Mouse (Mus musculus) lung, postnatal 0 days (tissue): ENCODE results near the gene Srcap. TPM values are rescaled to one million over a fixed set of nuclear protein-coding genes. Genes with fewer than 3 reads are reported as not detected.

Experiments
- ATAC-seq: fragments of 200-750 bp; cut with Nextera tagmentation; 2 replicates; pipeline ENCODE4 v1.8.0; 2017; ENCODE audit warnings: moderate library complexity
- DNase-seq: peaks from one replicate; pipeline ENCODE4 v3.0.0-alpha.2; 2016; ENCODE audit warnings: low spot score
- H3K27ac ChIP-seq: fragments of 300-500 bp; sonication (generic); 2 replicates; pipeline ENCODE4 v1.5.1; 2014; ENCODE audit warnings: antibody characterized with exemption, mild to moderate bottlenecking, low read length, mixed read lengths
- H3K27me3 ChIP-seq: fragments of 300-500 bp; sonication (generic); replicated peaks from 2 replicates; pipeline ENCODE4 v1.6.1; 2014; ENCODE audit warnings: low read length, mixed read lengths; ENCODE audit not compliant: insufficient read depth
- H3K36me3 ChIP-seq: fragments of 300-500 bp; sonication (generic); 2 replicates; pipeline ENCODE4 v1.6.1; 2014; ENCODE audit warnings: low read length, mixed read lengths; ENCODE audit not compliant: insufficient read depth
- H3K4me1 ChIP-seq: fragments of 300-500 bp; sonication (generic); 2 replicates; pipeline ENCODE4 v1.6.1; 2014; ENCODE audit warnings: antibody characterized with exemption, low read depth, low read length, mixed read lengths; ENCODE audit not compliant: insufficient read depth
- H3K4me2 ChIP-seq: fragments of 300-500 bp; sonication (generic); replicated peaks from 2 replicates; pipeline ENCODE4 v1.6.1; 2014; ENCODE audit warnings: low read depth, mild to moderate bottlenecking, low read length, moderate library complexity, mixed read lengths
- H3K4me3 ChIP-seq: fragments of 300-500 bp; sonication (generic); 2 replicates; pipeline ENCODE4 v1.5.1; 2014; ENCODE audit warnings: low read depth, low read length
- H3K9ac ChIP-seq: fragments of 300-500 bp; sonication (generic); replicated peaks from 2 replicates; pipeline ENCODE4 v1.6.1; 2014; ENCODE audit warnings: low read depth, mild to moderate bottlenecking
- H3K9me3 ChIP-seq: fragments of 300-500 bp; sonication (generic); 2 replicates; pipeline ENCODE4 v1.6.1; 2016; ENCODE audit warnings: low read length, mixed read lengths
- CTCF ChIP-seq: IDR thresholded peaks from 2 replicates; pipeline ENCODE4 v1.5.1; 2016; ENCODE audit warnings: antibody characterized with exemption, mild to moderate bottlenecking
- EP300 ChIP-seq: IDR thresholded peaks from 2 replicates; pipeline ENCODE4 v1.6.1; 2016; ENCODE audit warnings: antibody characterized with exemption, mild to moderate bottlenecking, control low read depth
- WGBS: fragments of 180-500 bp; shearing (Covaris S2); extraction: QIAGEN DNeasy Blood & Tissue Kit; methylation state at CpG from one replicate; pipeline ENCODE4 v1.1.7; 2014; 5-methylcytosine and 5-hydroxymethylcytosine counted together
- polyA plus RNA-seq: library from polyadenylated mRNA; unstranded; fragments of >200 nt; fragmentation: Nextera tagmentation; extraction: Ambion mirVana; gene quantifications from 2 replicates; pipeline ENCODE4 v1.2.1, GENCODE M21; 2015

The Srcap gene
- polyA plus RNA-seq, 1 experiment from 2014 or later: 19.3 TPM

DNA sequence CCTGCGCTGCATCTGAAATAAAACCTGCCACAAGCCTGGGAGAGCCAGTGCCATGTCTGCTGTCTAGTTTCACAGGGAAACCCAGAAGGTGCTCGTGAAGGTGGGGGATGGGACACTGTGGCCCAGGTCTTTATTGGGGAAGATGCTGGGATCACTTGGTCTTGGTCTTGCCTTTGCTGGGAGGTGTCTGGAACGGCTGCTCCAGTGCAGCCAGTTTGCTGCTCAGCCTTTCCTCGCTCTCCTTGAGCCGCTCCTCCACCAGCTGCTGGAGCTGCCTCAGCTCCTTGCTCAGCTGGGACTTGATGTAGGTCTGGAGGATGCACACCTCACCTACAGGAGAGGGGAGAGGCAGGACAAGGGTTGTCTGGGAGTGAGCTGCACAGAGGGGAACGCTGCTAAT, 71.5 kb downstream of the Srcap start:
- 95% methylated on average over 6 of the region's 6 CpGs for WGBS
- Histone ChIP-seq H3K4me2 (no peak overlapping the region), H3K4me3 (no peak overlapping the region), H3K9me3 (no peaks in the 10 kb centered on the region), H3K36me3 (peaks cover 35% of the 10 kb centered on the region; the same call in 1 of the 2 replicates), H3K9ac (no peak overlapping the region), H3K27ac (no peak overlapping the region), H3K4me1 (peaks cover 7% of the 10 kb centered on the region; the same call in 1 of the 2 replicates), H3K27me3 (no peaks in the 10 kb centered on the region)
- TF ChIP-seq CTCF (no peak), EP300 (no peak)
- DNase-seq (no peak), ATAC-seq (no peak)

DNA sequence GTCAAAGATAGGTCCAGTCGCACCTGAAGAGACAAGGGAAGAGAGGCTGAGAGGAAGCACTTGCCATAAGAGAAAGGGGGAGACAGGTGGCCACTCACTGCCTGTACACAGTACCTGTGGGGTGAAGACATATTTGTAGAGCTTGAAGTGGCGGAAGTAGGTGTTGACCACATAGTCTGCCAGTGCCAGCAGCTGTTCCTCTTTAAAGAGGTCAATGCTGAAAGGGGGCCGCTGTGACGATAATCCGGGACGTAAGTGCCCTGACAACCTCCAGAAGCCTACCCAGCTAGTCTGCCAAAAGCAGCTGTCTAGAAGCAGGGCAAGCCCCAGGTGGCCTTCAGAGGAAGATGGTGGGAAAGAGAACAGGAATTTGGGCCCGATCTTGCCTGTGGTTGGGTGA, 73.2 kb downstream of the Srcap start:
- Histone ChIP-seq H3K4me2 (no peak overlapping the region), H3K36me3 (peaks cover 33% of the 10 kb centered on the region; the same call in 1 of the 2 replicates), H3K9ac (no peak overlapping the region), H3K4me3 (no peak overlapping the region), H3K27me3 (no peaks in the 10 kb centered on the region), H3K27ac (no peak overlapping the region; the same call in 1 of the 2 replicates), H3K9me3 (no peaks in the 10 kb centered on the region), H3K4me1 (peaks cover 14% of the 10 kb centered on the region; the same call in 1 of the 2 replicates)
- DNase-seq (peak; percentile 41), ATAC-seq (no peak)
- WGBS: 76% methylated on average over 7 of the region's 7 CpGs
- TF ChIP-seq EP300: no peak
- TF ChIP-seq CTCF: no peak

DNA sequence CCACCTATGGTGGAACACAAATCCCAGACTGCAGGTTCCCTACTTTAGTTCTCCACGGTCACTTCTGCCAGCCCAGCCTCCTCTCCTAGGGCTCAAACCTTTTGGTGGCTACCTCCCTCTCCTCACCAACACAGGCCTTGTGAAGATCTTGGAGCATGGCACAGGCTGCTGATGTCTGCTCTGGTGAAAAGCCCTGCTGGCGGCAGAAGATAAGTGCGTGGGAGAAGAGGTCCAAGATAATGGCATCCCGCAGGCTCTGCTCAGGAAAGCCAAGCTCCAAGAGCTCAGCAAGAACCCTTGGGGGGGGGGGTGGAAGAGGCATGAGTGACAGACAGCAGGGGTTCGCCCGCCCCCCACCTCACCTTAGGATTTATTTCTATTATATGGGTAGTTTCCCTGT, 74.4 kb downstream of the Srcap start:
- H3K27me3 ChIP-seq: no peaks in the 10 kb centered on the region
- no peak overlapping the region for H3K4me3 ChIP-seq
- ATAC-seq (no peak), DNase-seq (no peak)
- H3K9ac ChIP-seq: no peak overlapping the region
- 92% methylated on average over 6 of the region's 6 CpGs for WGBS
- no peaks in the 10 kb centered on the region for H3K9me3 ChIP-seq
- H3K4me1 ChIP-seq: peaks cover 14% of the 10 kb centered on the region; the same call in 1 of the 2 replicates
- H3K36me3 ChIP-seq: peaks cover 29% of the 10 kb centered on the region; the same call in 1 of the 2 replicates
- H3K27ac ChIP-seq: no peak overlapping the region
- no peak overlapping the region for H3K4me2 ChIP-seq
- no peak for TF ChIP-seq EP300
- TF ChIP-seq CTCF: no peak

DNA sequence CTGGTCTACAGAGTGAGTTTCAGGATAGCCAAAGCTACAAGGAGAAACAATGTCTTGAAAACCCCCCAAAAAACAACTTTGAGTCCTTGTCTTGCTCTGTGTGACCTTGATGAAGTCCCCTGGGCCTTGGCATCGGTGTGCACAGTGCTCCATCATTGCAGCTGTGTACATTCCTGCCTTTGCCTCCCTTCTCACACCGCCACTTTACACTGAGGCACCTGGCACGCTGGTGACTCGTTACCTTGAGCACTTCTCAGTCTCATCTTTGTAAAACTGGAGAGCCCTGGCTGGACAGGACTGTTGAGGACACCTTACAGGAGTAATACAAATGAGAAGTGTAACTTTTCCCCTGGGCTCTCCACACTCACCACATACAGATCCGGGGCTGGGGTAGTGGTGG, 75.4 kb downstream of the Srcap start:
- H3K4me1 ChIP-seq: peaks cover 14% of the 10 kb centered on the region; the same call in 1 of the 2 replicates
- peaks cover 28% of the 10 kb centered on the region for H3K36me3 ChIP-seq
- no peaks in the 10 kb centered on the region for H3K9me3 ChIP-seq
- no peak for TF ChIP-seq EP300
- TF ChIP-seq CTCF: no peak
- H3K4me2 ChIP-seq: peak overlapping the region; percentile 79
- no peak for DNase-seq
- ATAC-seq: no peak
- H3K9ac ChIP-seq: no peak overlapping the region
- peak overlapping the region; percentile 54; the same call in 1 of the 2 replicates for H3K27ac ChIP-seq
- H3K4me3 ChIP-seq: no peak overlapping the region
- H3K27me3 ChIP-seq: no peaks in the 10 kb centered on the region
- WGBS: 51% methylated on average over 5 of the region's 5 CpGs

GRCm38 (mm10) chr7:127588011-127588871, 76.5 kb downstream of the Srcap start, which contains the start of the genes Ccdc189 and Rnf40:
TSS of gene Ccdc189 (minus strand) at chr7:127588595.
TSS of gene Rnf40 (plus strand) at chr7:127588767.
- TF ChIP-seq EP300 (no peak), CTCF (no peak; the same call in 1 of the 2 replicates)
- DNase-seq (peak; percentile 100), ATAC-seq (peak; percentile 97)
- Histone ChIP-seq H3K4me2 (peak within 1 kb of the TSS; percentile 89), H3K36me3 (peaks cover 25% of the 10 kb centered on the region), H3K27ac (peak within 1 kb of the TSS; percentile 74), H3K4me1 (peaks cover 14% of the 10 kb centered on the region; the same call in 1 of the 2 replicates), H3K27me3 (no peaks in the 10 kb centered on the region), H3K9me3 (no peaks in the 10 kb centered on the region), H3K4me3 (peak within 1 kb of the TSS; percentile 76), H3K9ac (peak within 1 kb of the TSS; percentile 81)
- WGBS: under 1% methylated on average over 50 of the region's 50 CpGs

GRCm38 (mm10) chr7:127588901-127589300, 77.1 kb downstream of the Srcap start:
- DNase-seq: peak; percentile 15
- H3K4me2 ChIP-seq: peak overlapping the region; percentile 89
- peak overlapping the region; percentile 81 for H3K9ac ChIP-seq
- peak overlapping the region; percentile 74 for H3K27ac ChIP-seq
- H3K27me3 ChIP-seq: no peaks in the 10 kb centered on the region
- no peak for TF ChIP-seq EP300
- no peak for TF ChIP-seq CTCF
- peak overlapping the region; percentile 76 for H3K4me3 ChIP-seq
- ATAC-seq: no peak
- WGBS: 4% methylated on average over 25 of the region's 29 CpGs
- peaks cover 25% of the 10 kb centered on the region for H3K36me3 ChIP-seq
- H3K9me3 ChIP-seq: no peaks in the 10 kb centered on the region
- H3K4me1 ChIP-seq: peaks cover 14% of the 10 kb centered on the region; the same call in 1 of the 2 replicates
